Mouse (Mus musculus): ENCODE data around the gene Cdh3. TPM values are rescaled to one million over a fixed set of nuclear protein-coding genes. Genes with fewer than 3 reads are reported as not detected.

Gene Cdh3
- polyA plus RNA-seq, 1 experiment from 2014 or later, result 4.7 TPM

DNA sequence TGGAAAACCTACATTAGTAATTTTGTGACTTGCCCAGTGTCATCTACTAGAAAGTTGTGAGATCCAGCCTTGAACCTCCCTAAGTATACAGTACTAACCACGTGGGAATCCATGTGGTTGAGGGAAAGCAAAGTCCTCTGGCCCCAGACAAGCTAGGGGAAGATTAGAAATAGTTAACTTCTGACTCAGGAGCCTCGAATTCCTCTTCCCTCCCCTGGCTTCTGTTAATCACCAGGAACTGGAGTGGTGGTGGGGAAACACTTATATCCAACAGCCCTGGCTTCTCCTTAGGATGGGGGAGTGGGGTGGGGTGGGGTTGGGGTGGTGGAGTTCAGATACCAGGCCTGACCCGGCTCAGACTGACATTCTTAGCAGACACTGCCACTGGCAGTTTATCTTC lies 8.1 kb downstream of the Cdh3 start:
- Histone ChIP-seq H3K9me3 (ENCODE audit: control insufficient read depth, low read length) (no peaks in the 10 kb centered on the region), H3K9ac (ENCODE audit: low read depth, low read length) (no peak overlapping the region), H3K36me3 (ENCODE audit: control insufficient read depth, insufficient read depth, low read length) (no peaks in the 10 kb centered on the region), H3K4me1 (ENCODE audit: control insufficient read depth, insufficient read depth, low read depth, low read length) (no peaks in the 10 kb centered on the region), H3K27me3 (replicated peaks; ENCODE audit: control insufficient read depth, insufficient read depth, low read length) (no peaks in the 10 kb centered on the region), H3K4me3 (ENCODE audit: low read length) (no peak overlapping the region), H3K4me2 (ENCODE audit: low read length) (no peak overlapping the region), H3K27ac (ENCODE audit: low read depth, low read length) (no peak overlapping the region)
- no peak for ATAC-seq
- 51% methylated on average over 3 of the region's 3 CpGs for WGBS

DNA sequence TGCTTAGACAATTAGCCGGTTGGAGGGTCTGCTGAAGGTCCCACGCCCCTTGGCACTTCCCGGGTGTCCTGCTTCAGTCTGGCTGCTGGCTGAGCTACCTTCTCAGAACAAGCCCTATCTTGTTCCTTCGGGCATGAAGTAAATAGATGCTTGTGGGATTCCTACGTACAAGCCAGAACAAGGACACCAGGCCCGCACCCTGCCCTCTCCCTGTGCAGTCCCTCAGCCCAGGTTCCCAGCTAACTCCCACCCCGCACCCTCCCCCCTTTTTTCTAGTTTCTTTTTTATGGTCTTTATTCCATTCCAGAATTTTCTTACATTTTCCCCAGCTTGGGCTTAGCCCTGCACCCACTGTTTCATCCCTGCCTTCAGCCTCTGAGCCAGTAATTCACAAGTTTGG lies 9.9 kb downstream of the Cdh3 start:
- no peak for ATAC-seq
- Histone ChIP-seq H3K27ac (ENCODE audit: low read depth, low read length) (no peak overlapping the region), H3K9ac (ENCODE audit: low read depth, low read length) (no peak overlapping the region), H3K4me1 (ENCODE audit: control insufficient read depth, insufficient read depth, low read depth, low read length) (no peaks in the 10 kb centered on the region), H3K27me3 (replicated peaks; ENCODE audit: control insufficient read depth, insufficient read depth, low read length) (no peaks in the 10 kb centered on the region), H3K4me2 (ENCODE audit: low read length) (no peak overlapping the region), H3K9me3 (ENCODE audit: control insufficient read depth, low read length) (no peaks in the 10 kb centered on the region), H3K4me3 (ENCODE audit: low read length) (no peak overlapping the region), H3K36me3 (ENCODE audit: control insufficient read depth, insufficient read depth, low read length) (no peaks in the 10 kb centered on the region)
- 88% methylated on average over 7 of the region's 7 CpGs for WGBS

DNA sequence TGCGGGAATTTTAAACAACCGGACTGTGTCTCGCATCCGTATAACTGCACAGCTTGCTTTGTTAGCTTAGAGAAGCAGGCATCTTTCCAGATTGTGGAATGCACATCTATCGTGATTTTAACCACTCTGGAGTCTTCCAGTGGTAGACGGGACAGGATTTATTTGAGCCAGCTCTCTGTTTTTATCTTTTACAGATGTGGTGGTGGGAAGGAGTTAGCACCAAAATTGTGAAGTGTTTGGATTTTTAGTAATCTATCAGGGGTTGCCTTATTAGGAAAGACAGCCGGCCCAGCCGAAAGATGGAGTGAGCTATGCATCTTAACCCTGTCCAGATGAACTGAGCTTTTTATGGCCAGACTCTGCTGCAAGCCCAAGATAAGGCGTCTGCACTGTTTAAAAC lies 11.2 kb downstream of the Cdh3 start:
- Histone ChIP-seq H3K4me3 (ENCODE audit: low read length) (no peak overlapping the region), H3K9me3 (ENCODE audit: control insufficient read depth, low read length) (no peaks in the 10 kb centered on the region), H3K9ac (ENCODE audit: low read depth, low read length) (no peak overlapping the region), H3K36me3 (ENCODE audit: control insufficient read depth, insufficient read depth, low read length) (no peaks in the 10 kb centered on the region), H3K4me1 (ENCODE audit: control insufficient read depth, insufficient read depth, low read depth, low read length) (no peaks in the 10 kb centered on the region), H3K4me2 (ENCODE audit: low read length) (no peak overlapping the region), H3K27ac (ENCODE audit: low read depth, low read length) (no peak overlapping the region), H3K27me3 (replicated peaks; ENCODE audit: control insufficient read depth, insufficient read depth, low read length) (no peaks in the 10 kb centered on the region)
- 74% methylated on average over 9 of the region's 9 CpGs for WGBS
- ATAC-seq, result no peak

DNA sequence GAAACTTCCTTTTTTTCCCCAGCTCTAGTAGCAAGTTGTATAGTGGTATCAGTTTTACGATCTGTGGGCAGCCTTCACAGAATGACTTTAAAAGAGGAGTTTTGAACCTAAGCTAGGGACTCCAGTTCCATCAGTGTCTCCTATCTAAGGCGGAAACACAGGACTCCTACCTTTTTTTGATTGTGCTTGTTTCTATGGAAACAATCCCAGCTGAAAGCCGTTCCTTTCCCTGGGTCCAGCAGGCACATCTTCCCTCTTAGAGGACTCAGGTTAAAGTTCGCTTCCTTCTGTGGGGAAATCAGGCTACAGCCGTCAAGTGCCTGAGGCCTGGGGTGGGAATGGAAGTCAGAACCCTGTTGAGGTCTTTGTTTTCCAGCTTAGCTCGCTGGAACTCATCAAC lies 16.0 kb downstream of the Cdh3 start:
- no peaks in the 10 kb centered on the region for H3K27me3 ChIP-seq (replicated peaks; ENCODE audit: control insufficient read depth, insufficient read depth, low read length)
- no peak overlapping the region for H3K4me2 ChIP-seq (ENCODE audit: low read length)
- H3K36me3 ChIP-seq (ENCODE audit: control insufficient read depth, insufficient read depth, low read length), result no peaks in the 10 kb centered on the region
- no peak for ATAC-seq
- no peak overlapping the region for H3K27ac ChIP-seq (ENCODE audit: low read depth, low read length)
- H3K4me3 ChIP-seq (ENCODE audit: low read length), result no peak overlapping the region
- H3K9me3 ChIP-seq (ENCODE audit: control insufficient read depth, low read length), result no peaks in the 10 kb centered on the region
- no peaks in the 10 kb centered on the region for H3K4me1 ChIP-seq (ENCODE audit: control insufficient read depth, insufficient read depth, low read depth, low read length)
- 53% methylated on average over 6 of the region's 6 CpGs for WGBS
- H3K9ac ChIP-seq (ENCODE audit: low read depth, low read length), result no peak overlapping the region

DNA sequence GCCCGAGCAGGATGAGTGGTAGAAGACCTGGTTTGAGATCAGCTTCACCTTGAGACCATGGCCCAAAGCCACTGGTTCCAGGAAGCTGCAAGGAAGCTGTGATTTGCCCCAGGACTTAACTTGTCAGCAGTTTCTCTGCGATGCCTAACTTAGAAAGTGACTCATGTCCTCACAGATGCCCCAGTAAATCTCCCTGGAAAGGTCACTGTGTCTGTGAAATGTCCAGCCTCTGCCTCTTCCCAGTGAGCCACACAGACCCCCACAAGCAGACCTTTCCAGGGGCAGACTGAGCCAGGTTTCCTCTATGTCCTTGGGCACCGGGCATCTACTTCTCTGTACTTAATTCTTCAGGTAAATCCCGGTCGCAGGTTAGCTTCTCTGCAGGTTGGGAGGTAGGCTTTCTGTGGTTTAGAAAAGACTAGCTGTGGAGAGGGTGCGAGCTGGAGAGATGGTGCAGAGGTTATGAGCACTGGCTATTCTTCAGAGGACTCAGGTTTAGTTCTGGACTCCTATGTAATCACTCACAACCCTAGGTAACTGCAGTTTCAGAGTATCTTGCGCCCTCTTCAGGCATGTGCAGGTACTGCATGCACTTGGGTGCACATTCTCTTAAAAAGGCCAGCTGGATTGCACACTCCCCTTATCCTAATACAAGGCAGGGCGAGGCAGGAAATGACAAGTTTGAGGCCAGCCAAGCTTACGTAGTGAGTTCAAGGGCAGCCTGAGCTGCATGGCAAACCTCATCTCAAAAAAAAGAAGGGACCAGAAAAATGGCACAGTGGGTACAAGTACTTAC lies 16.7 kb downstream of the Cdh3 start:
- Histone ChIP-seq H3K4me2 (ENCODE audit: low read length) (no peak overlapping the region), H3K27me3 (replicated peaks; ENCODE audit: control insufficient read depth, insufficient read depth, low read length) (no peaks in the 10 kb centered on the region), H3K36me3 (ENCODE audit: control insufficient read depth, insufficient read depth, low read length) (no peaks in the 10 kb centered on the region), H3K4me1 (ENCODE audit: control insufficient read depth, insufficient read depth, low read depth, low read length) (no peaks in the 10 kb centered on the region), H3K27ac (ENCODE audit: low read depth, low read length) (no peak overlapping the region), H3K9me3 (ENCODE audit: control insufficient read depth, low read length) (no peaks in the 10 kb centered on the region), H3K4me3 (ENCODE audit: low read length) (no peak overlapping the region), H3K9ac (ENCODE audit: low read depth, low read length) (no peak overlapping the region)
- no peak for ATAC-seq
- WGBS, result 86% methylated on average over 9 of the region's 9 CpGs

DNA sequence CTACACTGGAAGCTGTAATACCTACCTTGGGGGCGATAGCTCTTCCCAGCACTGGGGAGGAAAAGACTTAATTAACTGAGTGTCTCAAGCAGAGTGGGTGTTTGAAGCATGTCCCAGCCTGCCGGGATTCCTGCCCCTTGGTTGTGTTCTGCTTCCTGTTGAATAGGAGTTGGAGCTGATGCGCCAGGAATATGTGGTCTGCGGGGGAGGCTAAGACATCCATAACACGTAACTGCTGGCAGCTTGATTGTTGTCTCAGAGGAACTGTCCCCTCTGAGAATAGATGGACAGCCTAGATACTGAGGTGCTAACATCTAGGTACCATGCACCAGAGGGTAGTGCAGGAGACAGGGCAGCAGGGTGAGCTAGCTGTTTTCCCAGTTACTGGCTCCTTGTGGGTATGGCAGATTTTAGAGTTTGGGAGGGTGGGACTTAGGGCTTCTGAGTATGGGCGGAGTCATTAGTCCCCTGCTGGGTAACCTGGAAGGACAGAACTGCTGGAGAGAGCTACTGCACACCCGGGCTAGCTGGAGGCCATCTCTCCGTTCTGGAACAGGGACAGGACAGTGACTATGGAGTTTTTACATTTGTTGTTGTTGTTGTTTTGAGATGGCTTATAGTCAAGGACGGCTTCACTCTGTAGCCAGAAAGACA lies 18.0 kb downstream of the Cdh3 start:
- H3K4me2 ChIP-seq (ENCODE audit: low read length), result no peak overlapping the region
- no peaks in the 10 kb centered on the region for H3K27me3 ChIP-seq (replicated peaks; ENCODE audit: control insufficient read depth, insufficient read depth, low read length)
- no peak overlapping the region for H3K4me3 ChIP-seq (ENCODE audit: low read length)
- no peak overlapping the region for H3K27ac ChIP-seq (ENCODE audit: low read depth, low read length)
- H3K4me1 ChIP-seq (ENCODE audit: control insufficient read depth, insufficient read depth, low read depth, low read length), result no peaks in the 10 kb centered on the region
- no peak for ATAC-seq
- 89% methylated on average over 9 of the region's 9 CpGs for WGBS
- no peaks in the 10 kb centered on the region for H3K9me3 ChIP-seq (ENCODE audit: control insufficient read depth, low read length)
- no peaks in the 10 kb centered on the region for H3K36me3 ChIP-seq (ENCODE audit: control insufficient read depth, insufficient read depth, low read length)
- no peak overlapping the region for H3K9ac ChIP-seq (ENCODE audit: low read depth, low read length)

DNA sequence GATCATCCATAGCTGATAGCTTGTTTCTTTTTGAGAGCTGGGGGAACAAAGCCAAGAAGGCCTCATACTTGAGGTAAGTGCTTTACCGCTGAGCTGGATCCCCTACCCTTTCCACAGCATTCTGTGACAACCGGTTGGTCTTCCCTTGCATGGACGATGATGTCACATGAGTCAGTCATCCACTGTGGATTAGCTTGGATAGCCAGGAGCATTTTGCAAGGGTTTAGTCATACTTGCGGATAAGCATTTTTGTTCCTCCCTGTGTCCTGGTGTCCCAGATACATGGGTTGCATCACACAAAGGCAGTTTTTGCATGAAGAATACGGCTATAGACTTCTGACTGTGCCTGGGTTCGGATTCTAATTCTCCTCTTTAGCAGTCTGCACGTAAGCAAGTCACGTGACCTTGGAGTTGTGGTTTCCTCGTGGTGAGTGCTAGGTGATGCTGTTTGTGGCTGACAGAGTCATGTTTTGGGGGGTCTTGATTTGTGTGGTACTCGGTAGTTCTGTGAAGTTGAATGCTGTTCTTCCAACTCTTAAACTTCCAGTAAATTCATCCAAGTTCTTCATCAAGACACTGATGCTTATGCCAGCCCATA lies 19.3 kb downstream of the Cdh3 start:
- no peaks in the 10 kb centered on the region for H3K27me3 ChIP-seq (replicated peaks; ENCODE audit: control insufficient read depth, insufficient read depth, low read length)
- H3K4me2 ChIP-seq (ENCODE audit: low read length), result no peak overlapping the region
- no peak overlapping the region for H3K9ac ChIP-seq (ENCODE audit: low read depth, low read length)
- WGBS, result 95% methylated on average over 10 of the region's 10 CpGs
- ATAC-seq, result no peak
- H3K27ac ChIP-seq (ENCODE audit: low read depth, low read length), result no peak overlapping the region
- no peaks in the 10 kb centered on the region for H3K36me3 ChIP-seq (ENCODE audit: control insufficient read depth, insufficient read depth, low read length)
- no peak overlapping the region for H3K4me3 ChIP-seq (ENCODE audit: low read length)
- H3K9me3 ChIP-seq (ENCODE audit: control insufficient read depth, low read length), result no peaks in the 10 kb centered on the region
- no peaks in the 10 kb centered on the region for H3K4me1 ChIP-seq (ENCODE audit: control insufficient read depth, insufficient read depth, low read depth, low read length)

DNA sequence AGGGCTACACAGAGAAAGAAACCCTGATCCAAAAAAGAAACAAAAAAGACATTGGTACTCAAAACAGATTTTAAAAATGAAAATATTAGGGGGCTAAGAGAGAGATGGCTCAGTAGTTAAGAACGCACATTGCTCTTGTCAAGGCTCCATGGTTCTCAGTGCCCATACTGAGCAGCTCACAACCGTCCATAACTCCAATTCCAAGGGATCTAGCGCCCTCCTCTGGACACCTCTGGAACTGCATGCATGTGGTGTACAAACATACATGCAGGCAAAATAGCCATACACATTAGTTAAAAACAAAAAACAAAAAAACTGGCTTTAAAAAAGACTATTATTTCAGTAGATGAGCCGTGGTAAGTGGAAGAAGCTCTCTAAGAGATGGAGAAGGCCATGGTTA lies 19.9 kb downstream of the Cdh3 start:
- Histone ChIP-seq H3K27ac (ENCODE audit: low read depth, low read length) (no peak overlapping the region), H3K4me1 (ENCODE audit: control insufficient read depth, insufficient read depth, low read depth, low read length) (no peaks in the 10 kb centered on the region), H3K4me3 (ENCODE audit: low read length) (no peak overlapping the region), H3K27me3 (replicated peaks; ENCODE audit: control insufficient read depth, insufficient read depth, low read length) (no peaks in the 10 kb centered on the region), H3K9me3 (ENCODE audit: control insufficient read depth, low read length) (no peaks in the 10 kb centered on the region), H3K4me2 (ENCODE audit: low read length) (no peak overlapping the region), H3K36me3 (ENCODE audit: control insufficient read depth, insufficient read depth, low read length) (no peaks in the 10 kb centered on the region), H3K9ac (ENCODE audit: low read depth, low read length) (no peak overlapping the region)
- no peak for ATAC-seq
- 73% methylated on average over 4 of the region's 4 CpGs for WGBS

DNA sequence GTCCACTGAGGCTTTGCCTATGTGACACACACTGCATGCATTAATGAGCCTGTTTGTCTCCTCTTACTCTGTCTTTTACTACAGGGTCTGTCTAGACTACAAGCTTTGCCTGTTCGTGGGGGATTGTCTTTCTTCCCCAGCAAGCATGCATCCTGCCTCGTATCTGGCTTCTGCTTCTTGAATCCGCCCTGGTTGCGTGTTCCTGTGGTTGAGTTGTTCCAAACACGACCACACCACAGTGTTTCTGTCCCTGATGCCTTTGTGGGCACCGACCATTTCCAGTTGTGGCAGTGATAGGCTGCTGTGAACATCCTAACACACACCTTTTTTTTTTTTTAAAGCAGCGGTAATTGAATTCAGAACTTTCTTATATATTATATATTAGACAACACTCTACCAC lies 23.0 kb downstream of the Cdh3 start:
- Histone ChIP-seq H3K9me3 (ENCODE audit: control insufficient read depth, low read length) (no peaks in the 10 kb centered on the region), H3K27me3 (replicated peaks; ENCODE audit: control insufficient read depth, insufficient read depth, low read length) (no peaks in the 10 kb centered on the region), H3K9ac (ENCODE audit: low read depth, low read length) (no peak overlapping the region), H3K4me3 (ENCODE audit: low read length) (no peak overlapping the region), H3K4me1 (ENCODE audit: control insufficient read depth, insufficient read depth, low read depth, low read length) (no peaks in the 10 kb centered on the region), H3K4me2 (ENCODE audit: low read length) (no peak overlapping the region), H3K27ac (ENCODE audit: low read depth, low read length) (no peak overlapping the region), H3K36me3 (ENCODE audit: control insufficient read depth, insufficient read depth, low read length) (no peaks in the 10 kb centered on the region)
- ATAC-seq, result no peak
- whole genome bisulfite sequencing, result 82% methylated on average over 7 of the region's 7 CpGs
